Mouse (Mus musculus): Measurements from ENCODE around the gene Tnni2.

Gene Tnni2

DNA sequence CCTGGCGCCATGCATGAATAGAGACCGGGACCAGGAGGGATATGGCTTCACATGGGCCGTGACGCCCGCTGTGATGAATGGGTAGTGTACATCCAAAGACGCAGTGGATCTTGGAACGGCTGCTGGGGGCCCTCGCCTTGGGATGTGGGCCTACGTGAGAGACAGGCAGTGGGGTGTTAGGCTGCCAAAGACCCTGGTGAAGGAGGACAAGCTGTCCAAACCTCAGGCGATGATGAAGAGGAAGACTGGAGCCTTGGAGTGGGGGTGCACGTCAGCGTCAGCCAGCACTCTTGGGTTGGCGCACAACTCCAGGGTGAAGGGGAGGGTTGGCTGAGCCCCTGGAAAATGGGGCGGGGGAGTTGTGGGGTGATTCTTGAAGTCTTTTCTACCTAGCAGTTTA lies 10.5 kb upstream of the Tnni2 start:
- DNase-seq, result no peak

DNA sequence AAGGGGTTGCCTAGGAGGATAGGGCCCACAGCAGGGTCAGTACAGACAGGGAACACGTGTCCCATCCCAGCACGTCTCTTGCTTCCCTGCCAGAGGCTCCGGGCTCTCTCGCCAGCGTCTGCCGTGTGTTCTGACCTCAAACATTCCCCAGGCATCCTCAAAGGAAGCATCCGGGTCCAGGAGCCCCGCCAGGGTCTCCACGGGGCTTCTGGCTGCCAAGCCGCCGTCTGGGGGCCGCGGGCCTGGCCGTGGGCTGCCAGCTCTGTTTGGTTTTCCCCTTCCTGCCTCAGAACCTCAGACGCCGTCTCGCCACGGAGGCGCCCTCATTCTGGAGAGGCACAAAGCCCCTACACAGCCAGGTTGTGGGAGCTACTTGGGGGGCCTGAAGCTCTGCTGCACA lies 8.0 kb upstream of the Tnni2 start:
- peak; percentile 51 to 57 for DNase-seq

DNA sequence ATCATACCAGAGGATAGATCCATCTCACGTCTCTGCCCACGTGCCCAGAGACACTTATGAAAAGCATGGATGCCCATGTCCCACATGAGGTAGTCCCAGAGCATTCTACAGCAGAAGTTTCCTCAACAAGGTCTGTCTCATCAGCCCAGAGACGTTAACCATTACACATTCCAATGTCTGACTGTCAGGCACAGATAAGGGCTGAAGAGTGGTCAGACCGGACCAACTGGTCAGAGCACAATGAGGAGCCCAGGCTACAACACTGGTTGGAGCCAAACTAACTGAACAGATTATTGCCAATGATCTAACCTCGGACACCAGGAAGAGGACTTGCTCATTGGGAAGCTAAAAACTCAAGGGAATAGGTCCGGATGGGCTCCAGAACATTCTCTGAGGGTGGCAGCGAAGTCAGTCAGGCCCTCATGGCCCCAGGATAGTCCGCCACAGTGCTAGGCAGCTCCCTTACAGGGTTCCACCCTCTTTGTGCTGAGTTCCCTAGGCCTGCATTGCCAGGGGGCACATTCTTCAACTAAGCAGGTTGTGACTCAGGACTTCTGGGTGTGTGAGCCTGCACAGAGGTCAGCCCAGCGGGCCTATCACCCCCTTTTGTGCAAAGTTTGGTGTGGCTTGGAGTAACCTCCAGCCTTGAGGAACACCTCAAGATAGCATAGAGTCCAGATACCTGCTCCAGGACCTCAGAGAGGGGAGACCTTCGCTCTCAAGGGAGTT lies 7.3 kb upstream of the Tnni2 start, which contains the start of gene Syt8:
Gene Syt8, plus strand, starts transcription at position 714 of the 729 bp plus-strand sequence.
- DNase-seq, result no peak

- peak; percentile 65 to 84 for DNase-seq
These were observed 6.1 kb upstream of the Tnni2 start for GRCm38 (mm10) chr7:142435524-142435923.

GRCm38 (mm10) chr7:142437324-142437723 lies 4.3 kb upstream of the Tnni2 start:
- peak in 1 of 2 experiments; percentile 38 for DNase-seq

DNA sequence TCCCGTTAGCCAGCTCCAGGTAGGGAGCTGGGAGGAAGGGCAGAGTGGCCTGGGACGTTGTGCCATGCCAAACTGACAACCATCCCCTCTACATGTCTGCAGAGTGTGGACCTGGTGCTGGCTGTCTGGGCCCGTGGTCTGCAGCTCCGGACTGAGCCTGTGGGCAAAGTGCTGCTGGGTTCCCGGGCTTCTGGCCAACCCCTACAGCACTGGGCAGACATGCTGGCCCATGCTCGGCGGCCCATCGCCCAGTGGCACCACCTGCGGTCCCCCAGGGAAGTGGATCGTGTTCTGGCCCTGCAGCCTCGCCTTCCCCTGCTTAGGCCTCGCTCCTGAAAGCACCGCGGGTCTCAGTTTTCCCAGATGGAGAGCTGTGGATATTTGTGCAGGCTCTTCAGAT lies 1.6 kb upstream of the Tnni2 start:
- peak; percentile 67 to 74 for DNase-seq

DNA sequence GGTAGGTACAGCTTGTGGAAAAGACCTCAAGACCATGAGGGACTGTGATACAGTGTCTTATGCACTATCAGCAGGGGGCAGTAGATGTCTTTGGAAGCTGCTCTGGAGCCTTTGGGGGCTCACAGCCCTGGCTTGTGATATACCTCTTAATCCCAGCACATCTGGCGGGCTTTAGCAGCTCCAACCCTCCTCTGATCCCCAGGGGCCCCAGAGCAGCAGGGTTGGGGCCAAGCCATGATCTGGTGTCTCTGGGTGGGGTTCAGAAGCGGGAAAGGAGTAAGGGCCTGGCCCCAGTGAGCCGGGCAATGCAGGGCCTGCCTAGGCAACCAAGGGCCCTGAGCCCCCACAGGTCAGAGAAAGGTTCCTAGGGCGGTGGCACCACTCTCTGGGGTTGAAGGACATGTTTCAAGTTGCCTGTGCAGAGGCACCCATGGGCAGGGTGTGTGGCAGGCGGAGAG lies 922 bp upstream of the Tnni2 start:
- DNase-seq, result no peak

GRCm38 (mm10) chr7:142442081-142442907 lies 686 bp downstream of the Tnni2 start:
- DNase-seq, result no peak

DNA sequence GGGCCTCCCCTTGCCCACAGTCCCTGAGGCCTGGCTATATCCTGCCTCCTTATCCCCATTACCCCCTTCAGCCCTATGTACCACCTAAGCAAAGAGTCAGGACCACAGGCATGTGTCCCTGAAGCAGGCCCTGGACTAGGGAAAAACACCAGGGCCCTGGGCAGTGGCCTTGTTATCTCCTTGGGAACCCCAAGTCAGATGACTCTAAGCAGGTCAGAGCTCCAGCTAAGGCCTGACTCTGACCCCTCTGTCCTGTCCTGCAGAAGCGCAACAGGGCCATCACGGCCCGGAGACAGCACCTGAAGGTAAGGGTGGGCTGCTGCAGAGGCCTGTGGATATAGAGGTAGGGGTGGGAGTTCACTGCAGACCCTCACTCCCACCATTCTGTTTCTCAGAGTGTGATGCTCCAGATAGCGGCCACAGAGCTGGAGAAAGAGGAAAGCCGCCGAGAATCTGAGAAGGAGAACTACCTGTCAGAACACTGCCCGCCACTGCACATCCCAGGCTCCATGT lies 1.4 kb downstream of the Tnni2 start:
- no peak for DNase-seq

GRCm38 (mm10) chr7:142443474-142443873 lies 1.9 kb downstream of the Tnni2 start:
- no peak for DNase-seq

DNA sequence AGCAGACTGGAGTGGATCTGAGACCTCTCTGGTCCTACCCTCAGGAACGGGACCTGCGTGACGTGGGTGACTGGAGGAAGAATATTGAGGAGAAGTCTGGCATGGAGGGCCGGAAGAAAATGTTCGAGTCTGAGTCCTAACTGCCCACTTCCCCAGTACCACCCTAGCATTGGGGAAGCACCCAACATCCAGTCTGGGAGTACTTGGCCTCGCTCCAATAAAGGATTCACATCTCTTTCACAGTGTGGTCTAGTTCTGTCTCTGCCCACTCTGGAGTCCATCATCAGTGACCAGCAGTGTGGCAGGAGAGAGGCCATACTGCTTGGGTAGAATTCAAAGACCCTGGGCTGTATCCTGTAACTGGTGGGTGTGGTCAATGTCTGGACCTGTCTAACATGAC lies 2.6 kb downstream of the Tnni2 start:
- DNase-seq, result no peak

GRCm38 (mm10) chr7:142445324-142445723 lies 3.7 kb downstream of the Tnni2 start:
- no peak for DNase-seq

- no peak for DNase-seq
These were observed 4.7 kb downstream of the Tnni2 start for GRCm38 (mm10) chr7:142446264-142446663.

- peak; percentile 2 to 3 for DNase-seq
These were observed 7.5 kb downstream of the Tnni2 start for GRCm38 (mm10) chr7:142449038-142449617.

DNA sequence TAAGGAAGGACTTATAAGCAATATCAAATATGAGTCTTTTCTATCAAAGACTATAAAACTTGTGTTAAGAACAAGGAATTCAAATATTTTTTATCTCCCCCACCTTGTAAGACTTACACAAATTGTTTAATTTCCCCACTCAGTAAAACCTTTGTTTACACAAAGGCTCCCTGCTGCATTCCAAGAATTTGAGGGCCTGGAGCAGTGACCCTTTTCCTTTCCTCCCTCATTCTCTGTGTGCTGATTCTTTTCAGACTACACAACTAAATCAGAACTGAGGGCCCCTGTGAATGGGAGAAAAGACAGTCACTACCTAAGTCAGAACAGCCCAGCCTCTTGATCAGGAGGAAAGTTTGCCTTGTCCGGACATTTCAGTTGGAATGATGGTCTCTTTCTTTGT lies 13.1 kb downstream of the Tnni2 start:
- no peak for DNase-seq

DNA sequence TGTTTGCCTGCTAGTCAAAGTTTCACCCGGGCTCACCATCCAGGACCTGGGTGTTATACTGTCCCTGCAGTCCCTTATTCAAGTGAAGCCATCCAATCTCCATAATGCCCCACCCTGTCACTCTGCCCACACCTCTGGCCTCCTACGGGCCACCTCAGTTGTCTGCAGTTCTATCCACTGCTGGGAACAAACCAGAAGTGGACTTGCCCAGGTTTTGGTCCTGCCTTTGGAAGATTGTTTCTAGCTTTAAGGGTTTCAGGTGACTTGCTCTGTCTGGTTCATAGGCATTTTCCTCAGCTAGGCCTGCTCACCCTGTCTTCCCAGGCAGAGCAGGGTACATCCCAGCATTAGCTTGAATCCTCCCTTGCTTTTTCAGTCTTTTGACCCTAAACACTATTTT lies 13.6 kb downstream of the Tnni2 start:
- peak in 1 of 2 experiments; percentile 5 for DNase-seq

DNA sequence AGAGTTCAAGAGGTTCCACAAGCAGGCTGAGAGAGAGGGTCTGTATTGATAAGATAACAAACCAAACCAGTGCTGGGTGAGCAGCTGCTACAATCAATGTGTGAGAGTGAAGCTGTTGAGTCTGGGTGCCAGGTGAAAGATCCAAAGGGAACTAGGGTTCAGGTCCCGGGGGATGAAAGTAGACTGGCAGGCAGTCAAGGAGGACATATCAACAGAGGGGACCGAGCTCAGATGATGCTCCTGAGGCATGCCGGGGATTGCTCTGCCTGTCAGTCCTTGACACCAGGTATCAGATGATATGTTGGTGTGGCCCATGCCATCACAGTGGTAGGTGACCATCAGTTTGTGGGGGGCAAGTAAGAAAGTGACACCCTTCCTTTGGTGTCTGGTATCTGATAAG lies 15.2 kb downstream of the Tnni2 start:
- DNase-seq, result no peak

GRCm38 (mm10) chr7:142457227-142457811 lies 15.7 kb downstream of the Tnni2 start:
- DNase-seq, result peak; percentile 80 to 84

DNA sequence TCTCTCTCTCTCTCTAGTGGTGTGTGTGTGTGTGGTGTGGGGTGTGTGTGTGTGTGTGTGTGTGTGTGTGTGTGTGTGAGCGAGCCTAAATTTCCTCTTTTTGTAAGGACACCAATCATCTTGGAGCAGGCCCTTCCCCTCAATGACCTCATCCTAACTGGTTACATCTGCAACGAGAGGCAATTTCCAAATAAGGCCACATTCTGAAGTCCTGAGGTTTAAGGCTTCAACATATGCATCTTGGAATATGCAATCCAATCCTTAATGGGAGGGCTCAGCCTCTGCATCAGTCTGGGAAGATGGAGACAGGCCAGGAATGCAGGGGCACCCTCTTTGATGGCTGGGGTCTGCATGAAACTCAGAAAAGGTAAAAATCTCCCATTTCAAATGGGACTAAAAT lies 16.4 kb downstream of the Tnni2 start:
- peak; percentile 25 to 27 for DNase-seq

DNA sequence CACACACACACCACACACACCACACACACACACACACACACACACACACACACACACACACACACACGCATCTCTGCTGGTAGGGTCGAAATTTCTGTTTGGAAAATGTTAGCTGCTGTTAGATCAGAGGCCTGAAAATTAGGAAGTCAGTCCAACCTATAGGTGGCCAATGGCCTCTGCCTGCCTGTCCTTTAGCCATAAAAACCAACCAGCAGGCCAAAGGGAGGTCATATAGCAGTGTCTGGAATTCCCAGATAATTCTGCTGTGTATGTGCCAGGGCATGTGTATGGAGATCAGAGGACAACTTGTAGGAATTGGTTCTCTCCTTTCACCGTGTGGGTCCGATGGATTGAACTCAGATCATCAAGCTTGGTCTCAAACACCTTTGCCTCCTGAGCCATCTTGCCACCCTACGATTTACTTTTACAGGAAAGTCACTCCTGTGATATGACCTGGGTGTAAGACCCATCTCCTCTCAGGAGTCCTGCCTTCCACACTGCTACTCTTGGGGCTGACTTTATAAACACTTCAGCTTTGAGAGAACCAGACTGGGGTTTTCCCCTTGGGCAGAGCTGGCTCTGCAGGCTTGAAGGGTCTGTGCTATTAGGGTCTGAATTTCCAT lies 17.2 kb downstream of the Tnni2 start:
- peak; percentile 3 to 21 for DNase-seq

GRCm38 (mm10) chr7:142459299-142459691 lies 17.7 kb downstream of the Tnni2 start:
- peak; percentile 2 to 6 for DNase-seq

DNA sequence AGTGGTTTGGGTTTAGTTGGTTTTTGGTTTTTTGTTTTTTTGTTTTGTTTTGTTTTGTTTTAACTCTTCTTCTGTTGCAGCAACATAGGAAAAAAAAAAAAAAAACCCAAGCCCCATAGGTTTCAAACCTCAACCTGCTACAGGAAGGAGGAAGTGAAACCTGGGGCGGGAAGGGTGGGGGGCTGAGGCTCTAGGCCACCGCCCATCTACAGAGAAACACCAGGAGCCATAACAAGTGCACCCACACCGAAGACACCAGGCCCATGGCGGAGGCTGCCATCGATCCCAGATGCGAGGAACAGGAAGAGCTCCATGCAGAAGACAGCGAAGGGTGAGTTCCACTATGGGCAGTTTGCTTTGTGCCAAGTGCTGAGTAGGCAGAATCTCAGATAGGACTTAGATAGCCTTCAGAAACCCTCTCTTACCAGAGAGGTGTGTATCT lies 19.0 kb downstream of the Tnni2 start, which contains the start of gene Lsp1:
Gene Lsp1, plus strand, starts transcription at position 174 of the 442 bp plus-strand sequence.
- DNase-seq, result no peak
